Mouse (Mus musculus) limb, embryonic 13.5 days (tissue): ENCODE measurements around the gene Sncb. TPM values are rescaled to one million over a fixed set of nuclear protein-coding genes. Genes with fewer than 3 reads are reported as not detected.
A peak's percentile ranks its signal among the peaks of the same experiment; 100 is the strongest.
"Not testable (repeated sequence)": the region's sequence is repeated elsewhere in the genome, so short reads cannot be mapped to it uniquely, and the experiment has no call there.

Experiments used
- ATAC-seq: fragments of 200-750 bp; cut with Nextera tagmentation; 2 replicates; pipeline ENCODE4 v1.8.0; 2017; ENCODE audit warnings: low read depth, moderate number of reproducible peaks, moderate TSS enrichment; ENCODE audit not compliant: low FRiP score
- H3K27ac ChIP-seq: fragments of 300-500 bp; sonication (generic); 2 replicates; pipeline ENCODE4 v1.5.1; 2015; ENCODE audit warnings: inconsistent platforms, mild to moderate bottlenecking, moderate library complexity
- H3K27me3 ChIP-seq: fragments of 300-500 bp; sonication (generic); 2 replicates; pipeline ENCODE4 v1.6.1; 2015; ENCODE audit warnings: mild to moderate bottlenecking, inconsistent platforms
- H3K36me3 ChIP-seq: fragments of 300-500 bp; sonication (generic); 2 replicates; pipeline ENCODE4 v1.6.1; 2015; ENCODE audit warnings: inconsistent platforms, mild to moderate bottlenecking, moderate library complexity
- H3K4me1 ChIP-seq: fragments of 300-500 bp; sonication (generic); 2 replicates; pipeline ENCODE4 v1.6.1; 2015; ENCODE audit warnings: inconsistent platforms
- H3K4me2 ChIP-seq: fragments of 300-500 bp; sonication (generic); replicated peaks from 2 replicates; pipeline ENCODE4 v1.6.1; 2015; ENCODE audit warnings: inconsistent platforms, mild to moderate bottlenecking, moderate library complexity
- H3K4me3 ChIP-seq: fragments of 300-500 bp; sonication (generic); 2 replicates; pipeline ENCODE4 v1.5.1; 2015; ENCODE audit warnings: moderate library complexity, mild to moderate bottlenecking, inconsistent platforms
- H3K9ac ChIP-seq: fragments of 300-500 bp; sonication (generic); 2 replicates; pipeline ENCODE4 v1.6.1; 2015; ENCODE audit warnings: mild to moderate bottlenecking, inconsistent platforms
- H3K9me3 ChIP-seq: fragments of 300-500 bp; sonication (generic); 2 replicates; pipeline ENCODE4 v1.6.1; 2016; ENCODE audit warnings: inconsistent platforms
- WGBS: fragments of 180-500 bp; shearing (Covaris S2); methylation state at CpG from one replicate; pipeline ENCODE4 v1.1.7; 2015; 5-methylcytosine and 5-hydroxymethylcytosine counted together
- polyA plus RNA-seq: library from polyadenylated mRNA; unstranded; fragments of >200 nt; fragmentation: Nextera tagmentation; extraction: Ambion mirVana; gene quantifications from 2 replicates; pipeline ENCODE4 v1.2.1, GENCODE M21; 2015

Gene Sncb
- polyA plus RNA-seq, 1 experiment from 2014 or later = not detected

- H3K36me3 ChIP-seq = no peaks in the 10 kb centered on the region
- H3K27me3 ChIP-seq = peaks cover 60% of the 10 kb centered on the region
- 42% methylated on average over 5 of the region's 5 CpGs for WGBS
- no peak overlapping the region for H3K4me3 ChIP-seq
- H3K27ac ChIP-seq = no peak overlapping the region
- H3K9me3 ChIP-seq = no peaks in the 10 kb centered on the region
- no peak for ATAC-seq
- peaks cover 5% of the 10 kb centered on the region for H3K4me1 ChIP-seq
- no peak overlapping the region for H3K9ac ChIP-seq
- H3K4me2 ChIP-seq = no peak overlapping the region
These were observed 28.4 kb upstream of the Sncb start for GRCm38 (mm10) chr13:54794843-54795242.

DNA sequence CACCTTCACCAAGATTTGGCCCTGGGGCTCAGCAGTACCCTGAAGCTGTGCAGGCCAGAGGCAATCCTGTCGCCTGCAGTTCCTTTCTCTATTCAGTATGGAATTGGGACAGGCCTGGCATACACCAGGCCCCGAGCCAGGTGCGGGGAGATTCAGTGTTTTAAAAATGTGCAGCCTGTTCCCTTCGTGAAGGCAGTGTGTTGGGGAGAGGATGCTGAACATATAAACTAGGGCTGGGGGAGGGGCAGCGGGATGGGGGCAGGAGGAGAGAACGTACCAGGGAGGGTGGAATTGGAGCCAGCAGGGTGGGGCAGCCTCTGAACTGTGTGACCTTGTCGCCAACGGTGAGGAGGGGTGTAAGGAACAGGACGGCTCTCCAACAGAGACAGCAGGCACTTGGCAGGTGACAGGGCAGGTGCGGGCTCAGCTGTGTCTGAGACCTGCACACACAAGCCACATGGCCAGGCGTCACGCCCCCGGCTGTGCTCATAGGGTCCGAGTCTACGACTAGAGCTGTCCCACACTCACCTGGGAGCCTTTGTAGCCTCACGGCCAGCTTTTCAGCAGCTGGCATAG is 27.7 kb upstream of the Sncb start:
- Histone ChIP-seq H3K36me3 (no peaks in the 10 kb centered on the region), H3K27me3 (peaks cover 68% of the 10 kb centered on the region), H3K9me3 (no peaks in the 10 kb centered on the region), H3K4me2 (no peak overlapping the region), H3K9ac (no peak overlapping the region), H3K4me1 (peaks cover 13% of the 10 kb centered on the region), H3K4me3 (no peak overlapping the region), H3K27ac (no peak overlapping the region)
- 60% methylated on average over 16 of the region's 16 CpGs for whole genome bisulfite sequencing
- no peak for ATAC-seq

DNA sequence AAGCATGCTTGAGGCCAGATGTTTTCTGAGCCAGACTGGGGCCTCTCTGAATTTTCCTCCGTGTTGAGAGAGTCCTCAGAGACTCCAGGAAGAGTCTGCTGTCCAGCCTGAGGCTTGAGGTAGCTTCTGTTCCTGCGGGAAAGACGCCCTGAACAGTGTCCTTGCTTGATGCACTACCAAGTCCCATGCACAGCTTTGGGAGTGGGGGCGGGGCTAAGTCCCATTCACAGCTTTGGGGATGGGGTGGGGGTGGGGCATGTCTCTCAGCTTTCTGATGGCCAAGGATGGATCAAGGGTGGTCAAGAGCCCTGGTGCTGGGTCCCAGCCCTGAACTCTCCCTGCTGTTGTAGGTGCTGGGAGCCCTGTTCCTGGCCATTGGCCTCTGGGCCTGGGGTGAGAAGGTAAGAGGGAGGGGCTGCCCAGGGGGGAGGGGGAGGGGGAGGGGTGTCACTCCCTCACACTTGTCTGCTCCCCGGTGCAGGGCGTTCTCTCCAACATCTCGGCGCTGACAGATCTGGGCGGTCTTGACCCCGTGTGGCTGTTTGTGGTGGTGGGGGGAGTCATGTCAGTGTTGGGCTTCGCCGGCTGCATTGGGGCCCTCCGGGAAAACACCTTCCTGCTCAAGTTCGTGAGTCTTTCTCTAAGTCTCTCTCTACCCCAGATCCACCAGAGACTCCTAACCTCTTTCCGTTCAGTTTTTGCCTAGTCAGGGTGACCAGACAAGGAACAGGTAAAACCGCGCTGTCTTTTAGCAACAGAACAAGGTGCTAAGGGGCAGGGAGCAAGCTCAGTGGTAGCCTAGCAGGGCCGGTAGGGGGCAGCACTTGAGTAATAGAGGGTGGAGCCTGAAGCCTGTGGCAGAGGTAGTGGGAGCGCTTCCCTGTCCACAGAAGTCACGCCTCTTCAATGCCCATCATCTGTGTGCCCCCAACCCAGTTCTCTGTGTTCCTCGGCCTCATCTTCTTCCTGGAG is 26.1 kb upstream of the Sncb start:
- peaks cover 67% of the 10 kb centered on the region for H3K27me3 ChIP-seq
- no peak overlapping the region for H3K4me3 ChIP-seq
- ATAC-seq = no peak

DNA sequence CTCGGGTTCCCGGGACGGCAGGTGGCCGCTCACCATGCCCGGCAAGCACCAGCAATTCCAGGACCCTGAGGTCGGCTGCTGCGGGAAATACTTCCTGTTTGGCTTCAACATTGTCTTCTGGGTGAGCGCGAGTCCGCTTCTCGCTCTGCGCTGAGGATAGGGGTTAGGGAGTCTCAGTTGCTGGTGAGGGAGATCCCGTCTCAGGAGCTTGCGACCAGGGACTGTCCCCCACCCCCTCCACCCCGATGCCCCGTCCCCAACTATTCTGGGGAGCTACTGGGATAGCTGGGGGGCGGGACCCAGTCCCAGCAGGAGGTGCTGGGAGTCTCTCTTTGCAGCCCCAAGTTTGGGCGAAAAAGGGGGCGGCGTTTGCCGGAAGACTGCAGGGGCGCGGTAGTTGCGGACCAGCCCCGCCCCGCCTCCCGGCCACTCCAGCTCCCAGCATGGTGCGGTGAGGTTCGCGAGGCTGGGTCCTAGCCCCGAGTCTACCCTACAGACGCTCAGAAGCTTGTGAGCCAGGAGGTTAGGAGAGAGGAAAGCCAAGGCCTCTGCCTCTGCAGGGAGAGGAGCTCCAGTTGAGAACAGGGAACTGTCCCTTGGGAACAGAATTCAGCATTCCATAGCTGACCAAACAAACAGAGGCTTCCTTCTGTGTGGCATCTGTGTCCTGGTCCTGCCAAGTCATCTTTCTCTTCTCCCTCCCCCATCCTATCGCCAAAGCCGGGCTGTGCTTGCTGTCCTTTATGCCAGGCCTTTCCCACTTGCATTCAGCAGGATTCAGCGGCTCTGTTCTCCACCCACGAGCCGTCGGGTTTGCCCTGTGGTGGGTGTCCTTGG is 23.4 kb upstream of the Sncb start:
- Histone ChIP-seq H3K9me3 (no peaks in the 10 kb centered on the region), H3K4me1 (peaks cover 16% of the 10 kb centered on the region), H3K27ac (no peak overlapping the region), H3K4me3 (peak overlapping the region; percentile 59), H3K9ac (peak overlapping the region; percentile 53), H3K36me3 (no peaks in the 10 kb centered on the region), H3K4me2 (peak overlapping the region; percentile 98), H3K27me3 (peaks cover 58% of the 10 kb centered on the region)
- ATAC-seq = peak; percentile 16; the same call in 1 of the 2 replicates
- WGBS = 1% methylated on average over 38 of the region's 38 CpGs

More for the DNA sequence above, 26.1 kb upstream of the Sncb start:
- Histone ChIP-seq H3K36me3 (no peaks in the 10 kb centered on the region), H3K9me3 (no peaks in the 10 kb centered on the region), H3K27ac (no peak overlapping the region), H3K9ac (no peak overlapping the region), H3K4me1 (peaks cover 16% of the 10 kb centered on the region), H3K4me2 (no peak overlapping the region)
- WGBS = 13% methylated on average over 21 of the region's 21 CpGs

- ATAC-seq = peak; percentile 75
- H3K9ac ChIP-seq = peak within 1 kb of the TSS; percentile 53
These were observed 22.6 kb upstream of the Sncb start, which contains the start of gene Tspan17 for GRCm38 (mm10) chr13:54788740-54789560. Tspan17 (plus strand) TSS chr13:54789377.

DNA sequence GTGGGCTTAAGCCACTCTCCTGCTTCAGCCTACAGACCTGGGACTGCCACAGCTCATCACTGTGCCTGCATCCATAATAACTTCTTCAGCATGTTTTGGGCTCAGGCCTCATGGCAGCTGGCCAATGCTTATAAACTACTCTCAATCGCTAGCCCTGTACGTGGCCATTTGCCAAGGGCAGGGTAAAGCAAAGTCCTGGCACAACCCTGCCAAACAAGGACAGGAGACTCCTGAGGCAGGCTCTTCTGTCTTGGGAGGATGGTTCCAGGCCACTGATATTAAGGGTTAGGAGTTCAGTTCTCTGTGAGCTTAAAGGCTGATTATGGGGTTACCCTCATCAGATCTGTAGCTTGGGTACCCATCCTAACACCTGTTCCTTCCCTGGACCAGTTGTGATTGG is 21.2 kb upstream of the Sncb start:
- not testable (repeated sequence) for H3K27ac ChIP-seq, H3K4me3 ChIP-seq, H3K36me3 ChIP-seq, H3K9me3 ChIP-seq, H3K4me2 ChIP-seq, H3K9ac ChIP-seq, ATAC-seq
- Histone ChIP-seq H3K27me3 (peaks cover 45% of the 10 kb centered on the region), H3K4me1 (peaks cover 16% of the 10 kb centered on the region)
- WGBS = 49% methylated on average over 2 of the region's 2 CpGs

More at GRCm38 (mm10) chr13:54788740-54789560, 22.6 kb upstream of the Sncb start, which contains the start of gene Tspan17:
- Histone ChIP-seq H3K4me3 (peak within 1 kb of the TSS; percentile 59), H3K4me2 (peak within 1 kb of the TSS; percentile 98), H3K9me3 (no peaks in the 10 kb centered on the region), H3K27ac (no peak within 1 kb of the TSS), H3K27me3 (peaks cover 58% of the 10 kb centered on the region), H3K36me3 (no peaks in the 10 kb centered on the region), H3K4me1 (peaks cover 16% of the 10 kb centered on the region)
- WGBS = 2% methylated on average over 49 of the region's 49 CpGs

DNA sequence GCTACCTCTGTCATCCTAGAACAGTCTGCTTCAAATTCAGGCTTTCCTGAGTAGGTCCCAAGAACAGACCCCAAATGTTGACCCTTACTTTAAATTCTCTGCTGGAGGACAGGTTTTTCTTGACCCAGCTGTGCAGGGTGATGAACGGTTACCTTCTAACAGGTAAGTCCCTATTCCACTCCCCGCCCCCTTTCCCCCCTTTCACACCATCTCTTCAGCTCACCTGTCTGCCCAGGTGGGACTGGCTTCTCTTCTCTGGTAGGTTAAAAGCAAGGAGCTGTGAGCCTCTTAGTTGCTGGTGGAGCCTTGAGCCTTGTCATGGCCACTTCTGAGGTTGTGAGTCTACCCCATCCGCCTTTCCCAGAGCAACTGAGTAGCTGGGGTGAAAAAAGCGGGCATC is 17.3 kb upstream of the Sncb start, which contains the start of gene Eif4e1b:
Gene Eif4e1b (plus strand): TSS at position 301 of the 400 bp plus-strand sequence.
- WGBS = 84% methylated on average over 4 of the region's 4 CpGs
- Histone ChIP-seq H3K9ac (no peak within 1 kb of the TSS), H3K36me3 (no peaks in the 10 kb centered on the region), H3K4me3 (no peak within 1 kb of the TSS), H3K9me3 (no peaks in the 10 kb centered on the region), H3K27me3 (peaks cover 6% of the 10 kb centered on the region), H3K4me2 (no peak within 1 kb of the TSS), H3K4me1 (0 out of 2 replicates have a peak, but pooled peaks cover 3% of the 10 kb centered on the region), H3K27ac (no peak within 1 kb of the TSS)
- no peak for ATAC-seq

DNA sequence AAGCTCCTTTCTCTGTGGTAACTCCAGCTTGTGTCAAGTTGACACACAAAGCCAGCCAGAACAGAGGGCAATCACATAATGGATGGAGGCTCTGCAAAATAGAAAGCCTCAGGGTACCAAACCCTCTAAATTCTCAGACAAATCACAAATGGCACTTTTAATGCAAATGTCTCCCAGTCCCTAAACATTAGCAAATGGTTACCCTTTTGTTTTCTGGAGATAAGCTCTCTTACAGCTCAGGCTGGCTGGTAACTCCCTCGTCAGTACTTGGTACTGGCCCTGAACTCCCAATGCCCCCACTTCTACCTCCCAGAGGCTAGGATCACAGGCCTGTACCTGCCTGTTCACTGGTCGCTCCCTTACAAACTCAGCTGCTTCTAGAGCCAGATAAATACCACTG is 16.8 kb upstream of the Sncb start:
- no peak for ATAC-seq

GRCm38 (mm10) chr13:54781086-54781485 is 14.7 kb upstream of the Sncb start:
- Histone ChIP-seq H3K27me3 (no peaks in the 10 kb centered on the region), H3K27ac (no peak overlapping the region), H3K9me3 (no peaks in the 10 kb centered on the region), H3K4me3 (no peak overlapping the region), H3K9ac (no peak overlapping the region), H3K4me1 (0 out of 2 replicates have a peak, but pooled peaks cover 3% of the 10 kb centered on the region), H3K4me2 (no peak overlapping the region), H3K36me3 (no peaks in the 10 kb centered on the region)
- WGBS = 77% methylated on average over 3 of the region's 3 CpGs
- ATAC-seq = no peak

More for the DNA sequence above, 16.8 kb upstream of the Sncb start:
- 53% methylated on average over 2 of the region's 2 CpGs for WGBS
- no peak overlapping the region for H3K4me3 ChIP-seq
- no peaks in the 10 kb centered on the region for H3K9me3 ChIP-seq
- peaks cover 2% of the 10 kb centered on the region for H3K27me3 ChIP-seq
- no peak overlapping the region for H3K4me2 ChIP-seq
- H3K27ac ChIP-seq = no peak overlapping the region
- 0 out of 2 replicates have a peak, but pooled peaks cover 3% of the 10 kb centered on the region for H3K4me1 ChIP-seq
- no peaks in the 10 kb centered on the region for H3K36me3 ChIP-seq
- no peak overlapping the region for H3K9ac ChIP-seq

- Histone ChIP-seq H3K4me2 (no peak overlapping the region), H3K27ac (no peak overlapping the region), H3K36me3 (no peaks in the 10 kb centered on the region), H3K9me3 (no peaks in the 10 kb centered on the region), H3K4me1 (0 out of 2 replicates have a peak, but pooled peaks cover 3% of the 10 kb centered on the region), H3K9ac (no peak overlapping the region), H3K27me3 (no peaks in the 10 kb centered on the region), H3K4me3 (no peak overlapping the region)
- no peak for ATAC-seq
- WGBS = 73% methylated on average over 3 of the region's 3 CpGs
These were observed 14.2 kb upstream of the Sncb start for GRCm38 (mm10) chr13:54780592-54780991.

DNA sequence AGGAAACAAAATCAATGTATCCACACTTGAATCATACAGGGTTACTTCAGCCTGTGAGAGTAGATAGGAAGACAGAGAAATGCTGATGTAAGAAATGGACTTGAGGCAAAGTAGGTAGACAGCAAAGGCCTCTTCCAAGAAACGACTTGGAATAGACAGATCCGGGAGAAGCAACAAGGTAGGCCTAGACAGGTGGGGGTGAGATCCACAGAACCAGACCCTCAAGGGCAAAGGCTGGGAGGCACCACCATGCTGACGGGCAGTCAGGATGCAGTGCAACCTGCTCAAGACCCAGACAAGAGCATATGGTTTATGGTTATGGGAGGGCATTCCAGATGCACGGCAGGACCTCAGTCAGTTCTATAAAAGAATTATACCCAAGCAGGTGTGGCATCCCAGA is 617 bp upstream of the Sncb start:
- no peak for ATAC-seq
- Histone ChIP-seq H3K4me1 (peaks cover 11% of the 10 kb centered on the region), H3K9ac (no peak overlapping the region), H3K27me3 (peaks cover 63% of the 10 kb centered on the region), H3K9me3 (no peaks in the 10 kb centered on the region), H3K27ac (no peak overlapping the region), H3K36me3 (no peaks in the 10 kb centered on the region), H3K4me3 (no peak overlapping the region), H3K4me2 (no peak overlapping the region)
- 63% methylated on average over 4 of the region's 4 CpGs for WGBS
